Mouse (Mus musculus): ENCODE data around the gene Mfsd4b1. TPM values are rescaled to one million over a fixed set of nuclear protein-coding genes. Genes with fewer than 3 reads are reported as not detected.

Mfsd4b1 gene
- 0.05 TPM in 1 of 2 replicates, not detected in the other for polyA plus RNA-seq (2012; rRNA removed)

GRCm38 (mm10) chr10:40024554-40025428 is at the start of gene Mfsd4b1:
Gene Mfsd4b1, minus strand, starts transcription at chr10:40025268.
- Histone ChIP-seq H3K4me1 (ENCODE audit: control insufficient read depth, insufficient read depth, insufficient read length, low read length) (no peaks in the 10 kb centered on the region; the same call in 1 of the 2 replicates), H3K4me3 (ENCODE audit: low read depth, low read length) (peak within 1 kb of the TSS; percentile 70), H3K36me3 (ENCODE audit: control insufficient read depth, insufficient read depth, low read length) (no peaks in the 10 kb centered on the region), H3K27ac (ENCODE audit: insufficient read depth, low read depth, low read length) (no peak within 1 kb of the TSS), H3K27me3 (ENCODE audit: control insufficient read depth, insufficient read depth, low read length) (0 out of 2 replicates have a peak, but pooled peaks cover 2% of the 10 kb centered on the region)
- TF ChIP-seq POLR2A (IDR thresholded peaks at IDR 0.05; ENCODE audit: low read depth, low read length) (no peak), CTCF (IDR thresholded peaks at IDR 0.05; ENCODE audit: extremely low read depth, insufficient read length, insufficient replicate concordance, low read depth, low read length) (no peak)
- WGBS: 2% methylated on average over 46 of the region's 46 CpGs

DNA sequence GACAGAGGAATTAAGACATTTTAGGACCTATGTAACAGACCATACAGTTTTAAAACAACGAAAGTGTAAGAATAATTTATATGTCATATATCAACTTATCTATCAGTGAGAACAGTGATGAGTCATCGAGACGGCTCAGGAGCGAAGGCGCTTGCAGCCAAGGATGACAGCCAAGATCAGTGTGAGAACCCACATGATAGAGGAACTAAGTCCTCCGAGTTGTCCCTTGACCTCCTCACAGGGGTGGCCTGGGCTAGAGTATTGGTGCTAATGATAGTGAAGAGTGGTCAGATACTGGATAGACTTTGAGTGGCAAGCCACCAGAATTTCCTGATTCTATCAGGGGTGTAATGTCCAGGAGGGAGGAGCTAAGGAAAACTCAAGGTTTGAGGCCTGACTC is 48.5 kb upstream of the Mfsd4b1 start:
- TF ChIP-seq POLR2A (IDR thresholded peaks at IDR 0.05; ENCODE audit: low read depth, low read length) (no peak), CTCF (IDR thresholded peaks at IDR 0.05; ENCODE audit: extremely low read depth, insufficient read length, insufficient replicate concordance, low read depth, low read length) (no peak)
- peak overlapping the region; percentile 81 for H3K27ac ChIP-seq (ENCODE audit: insufficient read depth, low read depth, low read length)
- WGBS: 27% methylated on average over 6 of the region's 6 CpGs
- peaks cover 24% of the 10 kb centered on the region; the same call in 1 of the 2 replicates for H3K4me1 ChIP-seq (ENCODE audit: control insufficient read depth, insufficient read depth, insufficient read length, low read length)
- H3K27me3 ChIP-seq (ENCODE audit: control insufficient read depth, insufficient read depth, low read length): no peaks in the 10 kb centered on the region
- H3K4me3 ChIP-seq (ENCODE audit: low read depth, low read length): no peak overlapping the region
- peaks cover 15% of the 10 kb centered on the region for H3K36me3 ChIP-seq (ENCODE audit: control insufficient read depth, insufficient read depth, low read length)

DNA sequence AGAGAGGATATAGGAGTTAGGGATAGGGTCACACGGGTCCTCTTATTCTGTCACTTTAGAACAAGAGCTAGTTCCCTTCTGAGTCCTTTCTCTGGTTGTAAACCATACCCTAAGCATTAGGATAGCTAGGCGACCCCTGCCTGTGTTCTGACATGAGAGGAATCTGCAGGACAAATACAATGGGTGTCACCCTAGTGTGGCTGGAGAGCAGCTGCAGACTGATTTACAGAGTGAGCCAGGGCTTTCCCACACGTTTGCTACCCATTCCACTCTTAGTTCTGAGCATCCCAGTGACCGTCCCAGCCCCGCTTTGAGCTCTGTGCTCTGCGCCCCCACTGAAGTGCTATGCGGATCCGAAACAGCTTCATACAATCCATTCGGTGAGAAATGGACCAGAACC is 45.6 kb upstream of the Mfsd4b1 start:
- no peaks in the 10 kb centered on the region for H3K27me3 ChIP-seq (ENCODE audit: control insufficient read depth, insufficient read depth, low read length)
- TF ChIP-seq POLR2A (IDR thresholded peaks at IDR 0.05; ENCODE audit: low read depth, low read length) (no peak), CTCF (IDR thresholded peaks at IDR 0.05; ENCODE audit: extremely low read depth, insufficient read length, insufficient replicate concordance, low read depth, low read length) (no peak)
- 80% methylated on average over 9 of the region's 9 CpGs for WGBS
- H3K4me3 ChIP-seq (ENCODE audit: low read depth, low read length): no peak overlapping the region
- H3K4me1 ChIP-seq (ENCODE audit: control insufficient read depth, insufficient read depth, insufficient read length, low read length): peaks cover 16% of the 10 kb centered on the region; the same call in 1 of the 2 replicates
- peaks cover 6% of the 10 kb centered on the region; the same call in 1 of the 2 replicates for H3K36me3 ChIP-seq (ENCODE audit: control insufficient read depth, insufficient read depth, low read length)
- H3K27ac ChIP-seq (ENCODE audit: insufficient read depth, low read depth, low read length): peak overlapping the region; percentile 70

DNA sequence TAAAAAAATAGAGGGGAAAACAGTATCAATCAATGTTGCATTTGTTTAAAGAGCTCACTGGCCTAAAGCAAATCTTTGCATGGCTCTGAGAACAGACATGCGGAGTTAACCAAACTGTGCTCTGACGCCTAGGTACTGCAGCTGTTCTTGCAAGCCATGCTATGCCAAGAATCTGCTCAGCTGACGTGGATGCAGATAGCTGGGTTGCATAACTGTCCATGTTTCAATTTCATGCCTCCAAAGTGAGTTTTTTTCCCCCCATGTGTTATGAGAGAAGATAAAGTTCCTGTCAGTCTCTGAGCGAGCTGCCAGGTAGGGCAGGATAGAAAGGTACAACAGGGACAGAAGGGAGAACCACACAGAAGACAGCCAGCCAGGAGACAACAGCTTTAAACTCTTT is 44.2 kb upstream of the Mfsd4b1 start:
- Histone ChIP-seq H3K4me3 (ENCODE audit: low read depth, low read length) (no peak overlapping the region), H3K36me3 (ENCODE audit: control insufficient read depth, insufficient read depth, low read length) (peaks cover 3% of the 10 kb centered on the region; the same call in 1 of the 2 replicates), H3K27me3 (ENCODE audit: control insufficient read depth, insufficient read depth, low read length) (no peaks in the 10 kb centered on the region), H3K4me1 (ENCODE audit: control insufficient read depth, insufficient read depth, insufficient read length, low read length) (peaks cover 12% of the 10 kb centered on the region; the same call in 1 of the 2 replicates), H3K27ac (ENCODE audit: insufficient read depth, low read depth, low read length) (0 out of 2 replicates have a peak overlapping the region, but pooled peaks have one; percentile 1)
- 65% methylated on average over 4 of the region's 4 CpGs for WGBS
- TF ChIP-seq POLR2A (IDR thresholded peaks at IDR 0.05; ENCODE audit: low read depth, low read length) (no peak), CTCF (IDR thresholded peaks at IDR 0.05; ENCODE audit: extremely low read depth, insufficient read length, insufficient replicate concordance, low read depth, low read length) (no peak)

DNA sequence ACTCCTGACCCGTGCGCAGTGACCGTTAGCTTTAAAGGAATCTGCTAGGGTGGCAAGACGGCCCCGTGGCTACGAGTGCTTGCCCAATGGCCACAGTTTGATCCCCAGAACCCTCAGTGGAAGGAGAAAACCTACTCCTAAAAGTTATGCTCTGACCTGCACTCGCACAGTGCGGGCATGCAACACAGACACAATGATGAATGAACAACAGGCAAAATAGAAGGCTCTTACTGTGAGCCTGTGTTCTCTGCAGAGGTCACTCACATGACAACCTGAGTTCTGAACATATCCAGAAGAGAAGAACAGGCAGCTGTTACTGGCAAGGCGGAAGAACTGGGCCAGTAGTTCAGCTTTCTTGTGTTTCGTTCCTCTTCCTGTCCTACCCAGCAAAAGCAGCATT is 43.5 kb upstream of the Mfsd4b1 start:
- 84% methylated on average over 10 of the region's 10 CpGs for WGBS
- TF ChIP-seq POLR2A (IDR thresholded peaks at IDR 0.05; ENCODE audit: low read depth, low read length) (no peak), CTCF (IDR thresholded peaks at IDR 0.05; ENCODE audit: extremely low read depth, insufficient read length, insufficient replicate concordance, low read depth, low read length) (no peak)
- Histone ChIP-seq H3K27ac (ENCODE audit: insufficient read depth, low read depth, low read length) (no peak overlapping the region), H3K4me3 (ENCODE audit: low read depth, low read length) (no peak overlapping the region), H3K36me3 (ENCODE audit: control insufficient read depth, insufficient read depth, low read length) (peaks cover 3% of the 10 kb centered on the region; the same call in 1 of the 2 replicates), H3K27me3 (ENCODE audit: control insufficient read depth, insufficient read depth, low read length) (no peaks in the 10 kb centered on the region), H3K4me1 (ENCODE audit: control insufficient read depth, insufficient read depth, insufficient read length, low read length) (peaks cover 12% of the 10 kb centered on the region; the same call in 1 of the 2 replicates)

GRCm38 (mm10) chr10:40067529-40067928 is 42.5 kb upstream of the Mfsd4b1 start:
- Histone ChIP-seq H3K27me3 (ENCODE audit: control insufficient read depth, insufficient read depth, low read length) (no peaks in the 10 kb centered on the region), H3K4me1 (ENCODE audit: control insufficient read depth, insufficient read depth, insufficient read length, low read length) (peaks cover 10% of the 10 kb centered on the region; the same call in 1 of the 2 replicates), H3K4me3 (ENCODE audit: low read depth, low read length) (no peak overlapping the region), H3K27ac (ENCODE audit: insufficient read depth, low read depth, low read length) (no peak overlapping the region), H3K36me3 (ENCODE audit: control insufficient read depth, insufficient read depth, low read length) (0 out of 2 replicates have a peak, but pooled peaks cover 2% of the 10 kb centered on the region)
- TF ChIP-seq POLR2A (IDR thresholded peaks at IDR 0.05; ENCODE audit: low read depth, low read length) (no peak), CTCF (IDR thresholded peaks at IDR 0.05; ENCODE audit: extremely low read depth, insufficient read length, insufficient replicate concordance, low read depth, low read length) (no peak)
- 83% methylated on average over 1 of the region's 1 CpGs for WGBS

DNA sequence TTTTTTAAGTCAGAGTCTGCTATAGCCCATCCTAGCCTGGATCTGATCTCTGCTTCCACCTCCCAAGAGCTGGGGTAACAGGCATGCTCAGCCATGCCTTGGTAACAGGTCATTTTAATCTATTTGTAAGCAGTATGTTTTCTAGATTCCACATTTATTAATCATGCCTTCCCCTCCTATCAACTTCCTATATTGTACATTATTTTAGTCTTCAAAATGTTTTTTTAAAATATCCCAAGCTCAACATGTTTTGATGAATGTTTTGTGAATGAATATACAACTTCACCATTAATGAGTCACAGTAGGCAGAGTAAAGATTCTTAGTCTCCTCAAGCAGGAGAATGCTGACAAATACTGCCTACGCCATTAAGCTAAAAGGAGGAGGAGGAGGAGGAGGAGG is 42.0 kb upstream of the Mfsd4b1 start:
- H3K27me3 ChIP-seq (ENCODE audit: control insufficient read depth, insufficient read depth, low read length): no peaks in the 10 kb centered on the region
- H3K27ac ChIP-seq (ENCODE audit: insufficient read depth, low read depth, low read length): no peak overlapping the region
- whole genome bisulfite sequencing: 100% methylated on average over 1 of the region's 1 CpGs
- 0 out of 2 replicates have a peak, but pooled peaks cover 2% of the 10 kb centered on the region for H3K36me3 ChIP-seq (ENCODE audit: control insufficient read depth, insufficient read depth, low read length)
- no peak overlapping the region for H3K4me3 ChIP-seq (ENCODE audit: low read depth, low read length)
- TF ChIP-seq POLR2A (IDR thresholded peaks at IDR 0.05; ENCODE audit: low read depth, low read length): no peak
- no peak for TF ChIP-seq CTCF (IDR thresholded peaks at IDR 0.05; ENCODE audit: extremely low read depth, insufficient read length, insufficient replicate concordance, low read depth, low read length)
- peaks cover 11% of the 10 kb centered on the region; the same call in 1 of the 2 replicates for H3K4me1 ChIP-seq (ENCODE audit: control insufficient read depth, insufficient read depth, insufficient read length, low read length)
